Mouse (Mus musculus): ENCODE data around the gene Foxd3. TPM values are rescaled to one million over a fixed set of nuclear protein-coding genes. Genes with fewer than 3 reads are reported as not detected.
A peak's percentile ranks its signal among the peaks of the same experiment; 100 is the strongest.
"Not testable (repeated sequence)": the region's sequence is repeated elsewhere in the genome, so short reads cannot be mapped to it uniquely, and the experiment has no call there.

The Foxd3 gene
- 0.72 and 1.1 TPM in 2 replicates for polyA plus RNA-seq (2015; fragmentation: Nextera tagmentation; extraction: Ambion mirVana)

GRCm38 (mm10) chr4:99655937-99656604 is at the start of gene Foxd3:
Foxd3 (plus strand) TSS chr4:99656299.
- ATAC-seq (ENCODE audit: insufficient number of reproducible peaks, low FRiP score, low TSS enrichment, low read depth): no peak
- WGBS: 2% methylated on average over 57 of the region's 62 CpGs

GRCm38 (mm10) chr4:99612156-99612555 is 43.9 kb upstream of the Foxd3 start:
- no peak overlapping the region for H3K4me3 ChIP-seq
- no peaks in the 10 kb centered on the region for H3K4me1 ChIP-seq
- no peak overlapping the region for H3K27ac ChIP-seq
- H3K36me3 ChIP-seq: no peaks in the 10 kb centered on the region
- H3K9me3 ChIP-seq: no peaks in the 10 kb centered on the region
- no peak overlapping the region for H3K4me2 ChIP-seq
- H3K27me3 ChIP-seq: no peaks in the 10 kb centered on the region
- no peak overlapping the region for H3K9ac ChIP-seq
- 87% methylated on average over 10 of the region's 10 CpGs for WGBS
- no peak for ATAC-seq (ENCODE audit: insufficient number of reproducible peaks, low FRiP score, low TSS enrichment, low read depth)

More at GRCm38 (mm10) chr4:99655937-99656604, at the start of gene Foxd3:
- Histone ChIP-seq H3K4me2 (peak within 1 kb of the TSS; percentile 54), H3K9me3 (no peaks in the 10 kb centered on the region), H3K27ac (no peak within 1 kb of the TSS), H3K27me3 (peaks cover 94% of the 10 kb centered on the region), H3K36me3 (no peaks in the 10 kb centered on the region), H3K4me3 (peak within 1 kb of the TSS; percentile 39), H3K4me1 (peaks cover 46% of the 10 kb centered on the region), H3K9ac (no peak within 1 kb of the TSS)

GRCm38 (mm10) chr4:99612609-99613350 is 43.3 kb upstream of the Foxd3 start:
- H3K4me1 ChIP-seq: no peaks in the 10 kb centered on the region
- ATAC-seq (ENCODE audit: insufficient number of reproducible peaks, low FRiP score, low TSS enrichment, low read depth): no peak
- H3K36me3 ChIP-seq: no peaks in the 10 kb centered on the region
- H3K9me3 ChIP-seq: no peaks in the 10 kb centered on the region
- H3K9ac ChIP-seq: no peak overlapping the region
- H3K4me2 ChIP-seq: no peak overlapping the region
- 66% methylated on average over 12 of the region's 12 CpGs for WGBS
- H3K27me3 ChIP-seq: no peaks in the 10 kb centered on the region
- H3K4me3 ChIP-seq: no peak overlapping the region
- H3K27ac ChIP-seq: no peak overlapping the region

- ATAC-seq (ENCODE audit: insufficient number of reproducible peaks, low FRiP score, low TSS enrichment, low read depth): no peak
- no peak overlapping the region for H3K9ac ChIP-seq
- peak overlapping the region; percentile 40 for H3K4me2 ChIP-seq
- H3K4me3 ChIP-seq: peak overlapping the region; percentile 21
- no peak overlapping the region for H3K27ac ChIP-seq
- no peaks in the 10 kb centered on the region for H3K9me3 ChIP-seq
- H3K4me1 ChIP-seq: 0 out of 2 replicates have a peak, but pooled peaks cover 2% of the 10 kb centered on the region
- no peaks in the 10 kb centered on the region for H3K36me3 ChIP-seq
- WGBS: 12% methylated on average over 21 of the region's 24 CpGs
- 0 out of 2 replicates have a peak, but pooled peaks cover 3% of the 10 kb centered on the region for H3K27me3 ChIP-seq
These were observed 29.9 kb upstream of the Foxd3 start for GRCm38 (mm10) chr4:99626047-99626844.

GRCm38 (mm10) chr4:99627057-99627456 is 29.0 kb upstream of the Foxd3 start:
- Histone ChIP-seq H3K4me2 (no peak overlapping the region), H3K4me3 (no peak overlapping the region), H3K9ac (no peak overlapping the region), H3K9me3 (no peaks in the 10 kb centered on the region), H3K27ac (no peak overlapping the region), H3K4me1 (0 out of 2 replicates have a peak, but pooled peaks cover 2% of the 10 kb centered on the region), H3K27me3 (0 out of 2 replicates have a peak, but pooled peaks cover 3% of the 10 kb centered on the region), H3K36me3 (no peaks in the 10 kb centered on the region)
- no peak for ATAC-seq (ENCODE audit: insufficient number of reproducible peaks, low FRiP score, low TSS enrichment, low read depth)
- WGBS: 75% methylated on average over 13 of the region's 13 CpGs

- H3K4me2 ChIP-seq: no peak overlapping the region
- no peaks in the 10 kb centered on the region for H3K4me1 ChIP-seq
- H3K36me3 ChIP-seq: no peaks in the 10 kb centered on the region
- H3K27me3 ChIP-seq: no peaks in the 10 kb centered on the region
- WGBS: 84% methylated on average over 4 of the region's 4 CpGs
- ATAC-seq (ENCODE audit: insufficient number of reproducible peaks, low FRiP score, low TSS enrichment, low read depth): no peak
- no peak overlapping the region for H3K4me3 ChIP-seq
- no peaks in the 10 kb centered on the region for H3K9me3 ChIP-seq
- no peak overlapping the region for H3K27ac ChIP-seq
- H3K9ac ChIP-seq: no peak overlapping the region
These were observed 20.1 kb upstream of the Foxd3 start for GRCm38 (mm10) chr4:99636038-99636437.

- Histone ChIP-seq H3K9me3 (no peaks in the 10 kb centered on the region), H3K4me1 (no peaks in the 10 kb centered on the region), H3K4me3 (no peak overlapping the region), H3K4me2 (no peak overlapping the region), H3K9ac (no peak overlapping the region), H3K27me3 (no peaks in the 10 kb centered on the region), H3K27ac (no peak overlapping the region), H3K36me3 (no peaks in the 10 kb centered on the region)
- no peak for ATAC-seq (ENCODE audit: insufficient number of reproducible peaks, low FRiP score, low TSS enrichment, low read depth)
- WGBS: 75% methylated on average over 4 of the region's 4 CpGs
These were observed 19.4 kb upstream of the Foxd3 start for GRCm38 (mm10) chr4:99636711-99637110.

- H3K4me1 ChIP-seq; H3K4me3 ChIP-seq; ATAC-seq (ENCODE audit: insufficient number of reproducible peaks, low FRiP score, low TSS enrichment, low read depth); H3K27ac ChIP-seq; H3K4me2 ChIP-seq; H3K9ac ChIP-seq; H3K9me3 ChIP-seq; H3K36me3 ChIP-seq; H3K27me3 ChIP-seq: not testable (repeated sequence)
- WGBS: 93% methylated on average over 5 of the region's 5 CpGs
These were observed 15.5 kb upstream of the Foxd3 start for GRCm38 (mm10) chr4:99640619-99641018.

- no peak for ATAC-seq (ENCODE audit: insufficient number of reproducible peaks, low FRiP score, low TSS enrichment, low read depth)
- Histone ChIP-seq H3K27me3 (peaks cover 8% of the 10 kb centered on the region; the same call in 1 of the 2 replicates), H3K4me1 (no peaks in the 10 kb centered on the region), H3K4me3 (no peak overlapping the region), H3K9me3 (no peaks in the 10 kb centered on the region), H3K4me2 (no peak overlapping the region), H3K36me3 (no peaks in the 10 kb centered on the region), H3K9ac (no peak overlapping the region), H3K27ac (no peak overlapping the region)
- WGBS: 37% methylated on average over 3 of the region's 3 CpGs
These were observed 14.2 kb upstream of the Foxd3 start for GRCm38 (mm10) chr4:99641920-99642319.

GRCm38 (mm10) chr4:99645560-99645959 is 10.5 kb upstream of the Foxd3 start:
- WGBS: 83% methylated on average over 4 of the region's 4 CpGs
- Histone ChIP-seq H3K27ac (no peak overlapping the region), H3K9ac (no peak overlapping the region), H3K4me2 (no peak overlapping the region), H3K4me1 (peaks cover 4% of the 10 kb centered on the region; the same call in 1 of the 2 replicates), H3K9me3 (no peaks in the 10 kb centered on the region), H3K27me3 (peaks cover 43% of the 10 kb centered on the region), H3K36me3 (no peaks in the 10 kb centered on the region), H3K4me3 (no peak overlapping the region)
- no peak for ATAC-seq (ENCODE audit: insufficient number of reproducible peaks, low FRiP score, low TSS enrichment, low read depth)

GRCm38 (mm10) chr4:99650088-99650944 is 5.8 kb upstream of the Foxd3 start:
- peak overlapping the region; percentile 40; the same call in 1 of the 2 replicates for H3K4me2 ChIP-seq
- no peaks in the 10 kb centered on the region for H3K36me3 ChIP-seq
- H3K4me1 ChIP-seq: peaks cover 20% of the 10 kb centered on the region
- no peak overlapping the region for H3K9ac ChIP-seq
- ATAC-seq (ENCODE audit: insufficient number of reproducible peaks, low FRiP score, low TSS enrichment, low read depth): no peak
- H3K27me3 ChIP-seq: peaks cover 87% of the 10 kb centered on the region
- 0 out of 2 replicates have a peak overlapping the region, but pooled peaks have one; percentile 10 for H3K4me3 ChIP-seq
- no peaks in the 10 kb centered on the region for H3K9me3 ChIP-seq
- 2% methylated on average over 44 of the region's 44 CpGs for WGBS
- no peak overlapping the region for H3K27ac ChIP-seq

All from limb, embryonic 15.5 days (tissue).